Mouse (Mus musculus): ENCODE results near the gene Aatk. TPM values are rescaled to one million over a fixed set of nuclear protein-coding genes. Genes with fewer than 3 reads are reported as not detected.

The Aatk gene
- polyA plus RNA-seq, 1 experiment from 2014 or later, result 1.3 TPM

DNA sequence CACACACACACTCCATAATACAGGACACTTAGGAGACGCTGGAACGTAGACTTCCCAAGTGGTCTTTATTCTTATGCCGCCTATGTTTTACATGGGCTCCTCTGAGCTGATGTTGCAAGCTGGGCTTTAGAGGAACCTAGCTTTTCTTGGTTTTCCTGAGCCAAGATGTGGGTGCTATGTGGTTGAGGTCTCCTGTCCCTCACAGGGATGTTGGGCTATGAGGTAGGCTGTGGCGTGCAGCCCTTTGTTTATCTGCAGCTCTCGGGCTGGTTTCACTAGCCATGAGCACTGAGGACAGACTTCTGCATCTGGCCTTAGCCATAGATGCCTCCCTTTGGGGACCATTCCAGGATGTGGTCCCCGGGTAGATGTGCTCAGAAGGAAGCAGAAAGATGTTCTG lies 86.3 kb downstream of the Aatk start:
- H3K4me2 ChIP-seq, result no peak overlapping the region
- H3K4me1 ChIP-seq (ENCODE audit: control insufficient read depth, insufficient read depth, low read length), result peaks cover 8% of the 10 kb centered on the region
- no peak overlapping the region for H3K4me3 ChIP-seq (ENCODE audit: low read depth, low read length)
- ATAC-seq (ENCODE audit: low FRiP score) (no peak), DNase-seq (ENCODE audit: low spot score, missing footprints) (no peak)
- H3K27ac ChIP-seq (ENCODE audit: low read depth, low read length), result no peak overlapping the region
- no peaks in the 10 kb centered on the region for H3K27me3 ChIP-seq (ENCODE audit: control insufficient read depth, insufficient read depth, low read length)
- H3K36me3 ChIP-seq (ENCODE audit: control insufficient read depth, insufficient read depth, low read length), result no peaks in the 10 kb centered on the region
- H3K9ac ChIP-seq (ENCODE audit: low read length), result no peak overlapping the region
- 90% methylated on average over 6 of the region's 6 CpGs for WGBS
- no peaks in the 10 kb centered on the region for H3K9me3 ChIP-seq (ENCODE audit: control insufficient read depth, low read length)

DNA sequence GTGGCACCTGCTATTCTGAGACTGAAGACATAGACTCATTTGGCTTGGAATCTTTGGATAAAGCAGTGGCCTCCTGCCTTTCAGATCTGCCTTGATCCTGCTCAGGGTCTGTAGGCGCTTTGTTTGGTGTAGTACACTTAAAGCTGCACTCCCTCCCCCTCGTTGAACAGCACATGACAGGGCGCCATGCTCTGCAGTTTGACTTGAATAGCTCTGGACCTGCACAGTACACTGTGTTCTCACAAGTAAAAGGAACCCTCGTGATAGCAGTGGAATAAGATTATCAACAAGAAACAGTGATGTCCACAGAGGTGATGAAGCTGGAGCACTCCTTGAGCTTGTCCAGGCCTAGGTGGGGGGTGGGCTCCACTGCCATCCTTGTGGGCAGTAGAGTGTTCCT lies 87.3 kb downstream of the Aatk start:
- peaks cover under 1% of the 10 kb centered on the region; the same call in 1 of the 2 replicates for H3K4me1 ChIP-seq (ENCODE audit: control insufficient read depth, insufficient read depth, low read length)
- no peak overlapping the region for H3K4me2 ChIP-seq
- no peaks in the 10 kb centered on the region for H3K27me3 ChIP-seq (ENCODE audit: control insufficient read depth, insufficient read depth, low read length)
- no peak overlapping the region for H3K9ac ChIP-seq (ENCODE audit: low read length)
- H3K4me3 ChIP-seq (ENCODE audit: low read depth, low read length), result no peak overlapping the region
- no peak overlapping the region for H3K27ac ChIP-seq (ENCODE audit: low read depth, low read length)
- DNase-seq (ENCODE audit: low spot score, missing footprints) (no peak), ATAC-seq (ENCODE audit: low FRiP score) (no peak)
- WGBS, result 71% methylated on average over 4 of the region's 4 CpGs
- no peaks in the 10 kb centered on the region for H3K9me3 ChIP-seq (ENCODE audit: control insufficient read depth, low read length)
- no peaks in the 10 kb centered on the region for H3K36me3 ChIP-seq (ENCODE audit: control insufficient read depth, insufficient read depth, low read length)

DNA sequence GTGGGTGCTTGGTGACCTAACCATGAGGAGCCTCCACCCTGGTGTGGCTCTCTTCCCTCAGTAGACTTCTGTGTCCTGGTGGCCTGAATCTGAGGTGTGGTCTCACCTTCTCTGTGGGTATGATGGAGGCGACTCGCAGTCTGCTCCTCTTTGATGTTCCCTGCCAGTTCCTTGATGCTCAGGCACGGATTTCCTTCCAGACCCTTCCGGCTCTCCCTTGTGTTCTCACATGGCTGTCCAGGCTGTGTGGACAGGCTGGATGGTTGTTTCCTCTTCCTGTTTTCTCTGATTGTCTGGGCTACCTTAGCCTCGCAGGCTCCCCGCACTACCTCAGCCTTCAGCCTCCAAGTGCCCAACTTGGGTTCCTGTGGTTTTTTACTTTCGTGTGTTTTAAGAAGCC lies 88.1 kb downstream of the Aatk start:
- ATAC-seq (ENCODE audit: low FRiP score) (no peak), DNase-seq (ENCODE audit: low spot score, missing footprints) (no peak)
- Histone ChIP-seq H3K27me3 (ENCODE audit: control insufficient read depth, insufficient read depth, low read length) (no peaks in the 10 kb centered on the region), H3K9me3 (ENCODE audit: control insufficient read depth, low read length) (no peaks in the 10 kb centered on the region), H3K9ac (ENCODE audit: low read length) (no peak overlapping the region), H3K4me2 (no peak overlapping the region), H3K36me3 (ENCODE audit: control insufficient read depth, insufficient read depth, low read length) (no peaks in the 10 kb centered on the region), H3K27ac (ENCODE audit: low read depth, low read length) (no peak overlapping the region), H3K4me3 (ENCODE audit: low read depth, low read length) (no peak overlapping the region), H3K4me1 (ENCODE audit: control insufficient read depth, insufficient read depth, low read length) (no peaks in the 10 kb centered on the region)
- WGBS, result 90% methylated on average over 7 of the region's 7 CpGs

MicroRNAs encoded within 50 kb of the gene (microRNA counts, 519-probe panel; counts per million panel counts)
- microRNA mmu-miR-338-3p, result not detected
- microRNA mmu-miR-338-5p, result not detected

Small RNAs within 50 kb of the gene (microRNA-seq; reads per million reads assigned to microRNA genes)
- not detected for gene Gm25948
- not detected for gene Mir3065
- not detected for gene Mir338

Other genes starting within 250 kb of the Aatk start
- gene Chmp6, start 133.7 kb downstream of the Aatk start, polyA plus RNA-seq (2014; fragmentation: Nextera tagmentation; extraction: Ambion mirVana), result 85.4 and 91.8 TPM in 2 replicates
- gene Baiap2, start 104.4 kb downstream of the Aatk start, polyA plus RNA-seq (2014; fragmentation: Nextera tagmentation; extraction: Ambion mirVana), result 9.0 and 9.8 TPM in 2 replicates
- 24.9 and 28.9 TPM in 2 replicates for gene Cep131, start 39.7 kb upstream of the Aatk start, polyA plus RNA-seq (2014; fragmentation: Nextera tagmentation; extraction: Ambion mirVana)
- 12.3 and 14.2 TPM in 2 replicates for gene Tepsin, start 51.6 kb upstream of the Aatk start, polyA plus RNA-seq (2014; fragmentation: Nextera tagmentation; extraction: Ambion mirVana)
- gene Ndufaf8, start 51.8 kb upstream of the Aatk start, polyA plus RNA-seq (2014; fragmentation: Nextera tagmentation; extraction: Ambion mirVana), result 58.4 and 61.3 TPM in 2 replicates
- 46.3 and 53.3 TPM in 2 replicates for gene Slc38a10, start 104.2 kb upstream of the Aatk start, polyA plus RNA-seq (2014; fragmentation: Nextera tagmentation; extraction: Ambion mirVana)
- gene Bahcc1, start 185.8 kb upstream of the Aatk start, polyA plus RNA-seq (2014; fragmentation: Nextera tagmentation; extraction: Ambion mirVana), result 17.6 and 20.6 TPM in 2 replicates